Mouse (Mus musculus) ES-E14 (cell line): ENCODE results near the gene Ttll5.

Source experiments
- HCFC1 ChIP-seq: IDR thresholded peaks from 2 replicates; pipeline ENCODE4 v1.6.1; 2012; ENCODE audit warnings: low read length, inconsistent platforms, borderline replicate concordance; ENCODE audit not compliant: insufficient read depth
- MAFK ChIP-seq: IDR thresholded peaks from 2 replicates; pipeline ENCODE4 v1.6.1; 2014; ENCODE audit warnings: mild to moderate bottlenecking, low read depth, low read length, inconsistent platforms; ENCODE audit not compliant: insufficient read depth
- ZNF384 ChIP-seq: IDR thresholded peaks from 2 replicates; pipeline ENCODE4 v1.6.1; 2012; ENCODE audit warnings: low read depth, low read length, inconsistent platforms

DNA sequence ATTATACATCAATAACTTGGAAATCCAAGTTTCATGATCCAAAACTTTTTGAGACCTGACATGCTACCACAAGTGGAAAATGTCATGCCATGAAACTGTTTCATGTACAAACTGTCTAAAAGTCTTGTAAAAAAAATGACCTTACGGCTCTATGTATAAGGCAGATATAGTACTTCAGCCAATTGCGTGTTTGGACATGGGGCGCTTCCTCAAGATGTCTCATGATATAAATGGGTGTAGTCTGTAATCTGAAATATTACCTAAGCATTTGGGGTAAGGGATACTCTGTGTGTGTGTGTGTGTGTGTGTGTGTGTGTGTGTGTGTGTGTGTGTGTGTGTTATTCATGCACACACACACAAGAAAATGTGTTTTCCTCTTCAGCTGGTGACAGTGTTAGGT, 180.2 kb downstream of the Ttll5 start:
- no peak for TF ChIP-seq HCFC1
- no peak for TF ChIP-seq MAFK
- no peak for TF ChIP-seq ZNF384
